Mouse (Mus musculus) stomach, postnatal 0 days (tissue): ENCODE measurements at regions not wholly inside any gene's neighbourhood (a gene's known extent, or its start where the extent isn't known, plus 50 kb on each side); places are given as distances from the start of the nearest gene placed in this dataset.
A peak's percentile ranks its signal among the peaks of the same experiment; 100 is the strongest.

ENCODE experiments used
- ATAC-seq: fragments of 200-750 bp; cut with Nextera tagmentation; 2 replicates; pipeline ENCODE4 v1.8.0; 2017; ENCODE audit not compliant: low FRiP score, low TSS enrichment
- DNase-seq: peaks from one replicate; pipeline ENCODE4 v3.0.0-alpha.2; 2016; ENCODE audit warnings: low spot score
- H3K27ac ChIP-seq: fragments of 300-500 bp; sonication (generic); replicated peaks from 2 replicates; pipeline ENCODE4 v1.5.1; 2014; ENCODE audit warnings: mild to moderate bottlenecking, control low read depth
- H3K27me3 ChIP-seq: fragments of 300-500 bp; sonication (generic); 2 replicates; pipeline ENCODE4 v1.6.1; 2014; ENCODE audit warnings: low read length; ENCODE audit not compliant: control insufficient read depth, insufficient read depth
- H3K36me3 ChIP-seq: fragments of 300-500 bp; sonication (generic); 2 replicates; pipeline ENCODE4 v1.6.1; 2014; ENCODE audit warnings: low read length, mixed read lengths; ENCODE audit not compliant: control insufficient read depth, insufficient read depth
- H3K4me1 ChIP-seq: fragments of 300-500 bp; sonication (generic); replicated peaks from 2 replicates; pipeline ENCODE4 v1.6.1; 2014; ENCODE audit warnings: antibody characterized with exemption; ENCODE audit not compliant: control insufficient read depth, insufficient read depth
- H3K4me2 ChIP-seq: fragments of 300-500 bp; sonication (generic); replicated peaks from 2 replicates; pipeline ENCODE4 v1.6.1; 2014; ENCODE audit warnings: low read depth, mild to moderate bottlenecking, control low read depth, moderate library complexity
- H3K4me3 ChIP-seq: fragments of 300-500 bp; sonication (generic); 2 replicates; pipeline ENCODE4 v1.5.1; 2014; ENCODE audit warnings: low read depth, low read length, control low read depth
- H3K9ac ChIP-seq: fragments of 300-500 bp; sonication (generic); 2 replicates; pipeline ENCODE4 v1.6.1; 2014; ENCODE audit warnings: mild to moderate bottlenecking, low read length, control low read depth, mixed read lengths
- H3K9me3 ChIP-seq: fragments of 300-500 bp; sonication (generic); 2 replicates; pipeline ENCODE4 v1.6.1; 2016; ENCODE audit warnings: low read length; ENCODE audit not compliant: control insufficient read depth
- CTCF ChIP-seq: IDR thresholded peaks from 2 replicates; pipeline ENCODE4 v1.5.1; 2016; ENCODE audit warnings: antibody characterized with exemption, low read depth, mild to moderate bottlenecking, moderate library complexity
- EP300 ChIP-seq: optimal IDR thresholded peaks from 2 replicates; pipeline ENCODE3; 2016; ENCODE audit warnings: antibody characterized with exemption
- WGBS: fragments of 180-500 bp; shearing (Covaris S2); extraction: QIAGEN DNeasy Blood & Tissue Kit; methylation state at CpG from one replicate; pipeline ENCODE4 v1.1.7; 2014; 5-methylcytosine and 5-hydroxymethylcytosine counted together

DNA sequence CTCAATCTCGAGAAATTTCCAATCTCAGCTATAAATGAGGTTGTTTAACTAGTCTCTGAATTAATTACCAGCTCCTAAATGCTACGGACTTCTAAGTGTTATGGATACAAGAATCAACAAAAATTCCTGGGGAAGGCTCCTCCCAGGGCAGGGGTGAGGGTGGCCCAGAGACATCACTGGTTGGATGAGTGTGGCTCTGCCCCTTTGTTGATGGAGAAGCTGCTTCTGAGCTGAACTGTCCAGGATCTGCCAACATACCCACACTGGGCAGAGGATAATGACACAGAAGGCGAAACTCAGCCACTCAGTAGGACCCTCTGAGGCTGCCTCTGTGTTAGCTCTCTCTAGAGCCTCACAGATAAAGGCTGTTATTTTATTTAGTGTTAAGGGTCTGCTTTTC is 449.0 kb downstream of the Sox2 start:
- 62% methylated on average over 3 of the region's 3 CpGs for WGBS
- no peak for TF ChIP-seq EP300
- H3K27me3 ChIP-seq: no peaks in the 10 kb centered on the region
- DNase-seq (no peak), ATAC-seq (no peak)
- no peak overlapping the region for H3K27ac ChIP-seq
- no peak overlapping the region for H3K4me2 ChIP-seq
- H3K9me3 ChIP-seq: no peaks in the 10 kb centered on the region
- no peaks in the 10 kb centered on the region for H3K36me3 ChIP-seq
- H3K9ac ChIP-seq: no peak overlapping the region
- H3K4me1 ChIP-seq: no peaks in the 10 kb centered on the region
- H3K4me3 ChIP-seq: no peak overlapping the region

- Histone ChIP-seq H3K4me3 (no peak overlapping the region), H3K9ac (no peak overlapping the region), H3K27me3 (no peaks in the 10 kb centered on the region), H3K4me1 (no peaks in the 10 kb centered on the region), H3K27ac (no peak overlapping the region), H3K9me3 (no peaks in the 10 kb centered on the region), H3K36me3 (no peaks in the 10 kb centered on the region), H3K4me2 (no peak overlapping the region)
- ATAC-seq: no peak
- DNase-seq: no peak
- TF ChIP-seq EP300 (no peak), CTCF (no peak)
- WGBS: 85% methylated on average over 10 of the region's 10 CpGs
Measured at GRCm38 (mm10) chr3:35099876-35100420, 449.7 kb downstream of the Sox2 start.

DNA sequence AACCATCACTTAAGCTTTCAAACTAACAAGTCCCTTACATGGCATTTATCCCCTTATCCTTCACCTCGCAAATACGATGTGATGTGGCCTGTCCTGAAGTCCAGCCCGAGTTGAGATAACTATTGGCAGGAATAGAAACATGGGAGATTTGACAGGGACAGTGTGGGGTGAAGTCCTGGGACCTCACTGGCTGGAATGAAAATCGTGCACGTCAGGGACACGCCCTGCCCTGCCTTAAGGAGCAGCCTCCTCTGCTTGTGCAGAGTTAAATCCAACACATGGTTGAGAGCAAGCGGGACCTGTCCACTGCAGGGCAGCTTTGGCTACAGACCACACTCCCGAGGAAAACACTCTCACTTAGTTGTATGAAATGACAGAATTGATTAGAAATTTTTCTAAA is 451.1 kb downstream of the Sox2 start:
- H3K9me3 ChIP-seq: no peaks in the 10 kb centered on the region
- no peak overlapping the region for H3K4me3 ChIP-seq
- no peak overlapping the region for H3K27ac ChIP-seq
- TF ChIP-seq EP300 (no peak), CTCF (no peak)
- no peak overlapping the region for H3K9ac ChIP-seq
- H3K4me2 ChIP-seq: no peak overlapping the region
- no peaks in the 10 kb centered on the region for H3K36me3 ChIP-seq
- 49% methylated on average over 8 of the region's 8 CpGs for WGBS
- H3K27me3 ChIP-seq: no peaks in the 10 kb centered on the region
- DNase-seq: no peak
- H3K4me1 ChIP-seq: no peaks in the 10 kb centered on the region
- ATAC-seq: no peak

- no peaks in the 10 kb centered on the region for H3K27me3 ChIP-seq
- no peak for ATAC-seq
Measured at GRCm38 (mm10) chr3:35101951-35102350, 451.7 kb downstream of the Sox2 start.

DNA sequence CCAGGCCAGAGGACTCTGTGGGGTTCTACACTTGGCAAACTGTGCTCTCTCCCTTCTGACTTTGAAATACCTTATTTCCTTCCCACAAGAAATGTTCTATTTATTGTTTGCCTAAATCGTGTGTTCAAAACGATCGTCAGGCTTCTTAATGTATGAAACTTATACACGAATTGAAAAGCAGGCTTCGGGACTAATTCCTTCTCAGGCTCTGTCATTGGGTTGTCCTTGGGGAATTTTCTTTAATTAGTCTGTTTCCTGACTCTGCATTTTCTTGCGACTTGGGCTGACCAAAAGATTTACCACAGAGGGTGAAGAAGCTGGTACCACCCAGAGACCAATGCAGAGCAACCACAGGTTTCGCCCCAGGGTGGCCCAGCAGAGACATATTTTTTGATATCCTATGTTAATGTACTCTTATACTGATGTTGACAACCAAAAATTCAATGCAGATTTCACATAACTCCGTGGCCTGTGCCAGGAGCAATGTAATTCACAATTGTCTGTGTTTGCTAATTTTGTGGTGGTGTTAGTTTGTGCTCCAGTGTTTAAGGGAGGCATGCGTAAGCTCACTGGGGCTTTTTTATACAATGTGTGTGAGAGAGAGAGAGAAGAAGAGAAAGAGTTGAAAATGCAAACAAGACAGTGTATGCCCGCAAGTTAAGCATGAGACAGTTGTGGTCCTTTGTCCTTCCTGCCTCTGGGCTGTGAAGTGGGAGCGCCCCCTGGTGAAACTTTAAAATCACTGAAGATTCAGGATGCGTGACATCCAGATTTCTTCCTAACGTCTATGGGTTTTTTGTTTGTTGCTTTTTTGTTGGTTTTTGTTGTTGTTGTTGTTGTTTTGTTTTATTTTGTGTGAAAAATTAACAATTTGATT is 452.7 kb downstream of the Sox2 start:
- 52% methylated on average over 13 of the region's 13 CpGs for WGBS
- no peaks in the 10 kb centered on the region for H3K36me3 ChIP-seq
- H3K27ac ChIP-seq: no peak overlapping the region
- TF ChIP-seq CTCF (peak; percentile 94), EP300 (no peak)
- DNase-seq (peak; percentile 64), ATAC-seq (no peak)
- no peak overlapping the region for H3K9ac ChIP-seq
- no peaks in the 10 kb centered on the region for H3K4me1 ChIP-seq
- no peaks in the 10 kb centered on the region for H3K27me3 ChIP-seq
- H3K9me3 ChIP-seq: no peaks in the 10 kb centered on the region
- no peak overlapping the region for H3K4me3 ChIP-seq
- H3K4me2 ChIP-seq: no peak overlapping the region

More at GRCm38 (mm10) chr3:35101951-35102350, 451.7 kb downstream of the Sox2 start:
- Histone ChIP-seq H3K27ac (no peak overlapping the region), H3K9ac (no peak overlapping the region), H3K4me3 (no peak overlapping the region), H3K4me1 (no peaks in the 10 kb centered on the region), H3K4me2 (no peak overlapping the region), H3K9me3 (no peaks in the 10 kb centered on the region), H3K36me3 (no peaks in the 10 kb centered on the region)
- TF ChIP-seq EP300: no peak
- TF ChIP-seq CTCF: no peak
- 60% methylated on average over 5 of the region's 5 CpGs for WGBS
- DNase-seq: no peak

- H3K4me1 ChIP-seq: no peaks in the 10 kb centered on the region
- no peaks in the 10 kb centered on the region for H3K9me3 ChIP-seq
- no peaks in the 10 kb centered on the region for H3K27me3 ChIP-seq
- H3K4me3 ChIP-seq: no peak overlapping the region
- no peak for DNase-seq
- H3K4me2 ChIP-seq: no peak overlapping the region
- no peak for ATAC-seq
- TF ChIP-seq CTCF: no peak
- TF ChIP-seq EP300: no peak
- no peak overlapping the region for H3K9ac ChIP-seq
- 77% methylated on average over 11 of the region's 11 CpGs for WGBS
- H3K36me3 ChIP-seq: no peaks in the 10 kb centered on the region
- no peak overlapping the region for H3K27ac ChIP-seq
Measured at GRCm38 (mm10) chr3:35104884-35105283, 454.7 kb downstream of the Sox2 start.
